Mouse (Mus musculus) heart, embryonic 15.5 days (tissue): ENCODE data around the gene Cbarp. TPM values are rescaled to one million over a fixed set of nuclear protein-coding genes. Genes with fewer than 3 reads are reported as not detected.
"Not testable (repeated sequence)": the region's sequence is repeated elsewhere in the genome, so short reads cannot be mapped to it uniquely, and the experiment has no call there.

Experiments used
- ATAC-seq: fragments of 200-750 bp; cut with Nextera tagmentation; replicated peaks from 2 replicates; pipeline ENCODE4 v1.8.0; 2017; ENCODE audit warnings: low read depth, moderate TSS enrichment; ENCODE audit not compliant: insufficient number of reproducible peaks, insufficient read depth, low FRiP score
- H3K27ac ChIP-seq: fragments of 300-500 bp; sonication (generic); 2 replicates; pipeline ENCODE4 v1.5.1; 2015; ENCODE audit warnings: mild to moderate bottlenecking, inconsistent platforms
- H3K27me3 ChIP-seq: fragments of 300-500 bp; sonication (generic); 2 replicates; pipeline ENCODE4 v1.6.1; 2015; ENCODE audit warnings: inconsistent platforms
- H3K36me3 ChIP-seq: fragments of 300-500 bp; sonication (generic); 2 replicates; pipeline ENCODE4 v1.6.1; 2015; ENCODE audit warnings: mild to moderate bottlenecking, inconsistent platforms
- H3K4me1 ChIP-seq: fragments of 300-500 bp; sonication (generic); replicated peaks from 2 replicates; pipeline ENCODE4 v1.6.1; 2015; ENCODE audit warnings: inconsistent platforms
- H3K4me2 ChIP-seq: fragments of 300-500 bp; sonication (generic); 2 replicates; pipeline ENCODE4 v1.6.1; 2015; ENCODE audit warnings: inconsistent platforms, mild to moderate bottlenecking, moderate library complexity
- H3K4me3 ChIP-seq: fragments of 300-500 bp; sonication (generic); 2 replicates; pipeline ENCODE4 v1.5.1; 2015; ENCODE audit warnings: mild to moderate bottlenecking, inconsistent platforms
- H3K9ac ChIP-seq: fragments of 300-500 bp; sonication (generic); 2 replicates; pipeline ENCODE4 v1.6.1; 2015; ENCODE audit warnings: mild to moderate bottlenecking, inconsistent platforms
- H3K9me3 ChIP-seq: fragments of 300-500 bp; sonication (generic); replicated peaks from 2 replicates; pipeline ENCODE4 v1.6.1; 2016; ENCODE audit warnings: inconsistent platforms
- WGBS: fragments of 180-500 bp; shearing (Covaris S2); methylation state at CpG from one replicate; pipeline ENCODE4 v1.1.7; 2015; ENCODE audit warnings: mixed read lengths; 5-methylcytosine and 5-hydroxymethylcytosine counted together
- polyA plus RNA-seq: library from polyadenylated mRNA; unstranded; fragments of >200 nt; fragmentation: Nextera tagmentation; extraction: Ambion mirVana; gene quantifications from 2 replicates; pipeline ENCODE4 v1.2.1, GENCODE M21; 2015

Gene Cbarp
- polyA plus RNA-seq, 1 experiment from 2014 or later, result 1.7 TPM

- Histone ChIP-seq H3K27ac (no peak overlapping the region), H3K4me2 (no peak overlapping the region), H3K27me3 (no peaks in the 10 kb centered on the region), H3K9me3 (no peaks in the 10 kb centered on the region), H3K9ac (no peak overlapping the region; the same call in 1 of the 2 replicates), H3K4me1 (peaks cover 55% of the 10 kb centered on the region), H3K36me3 (peaks cover 25% of the 10 kb centered on the region), H3K4me3 (no peak overlapping the region)
- ATAC-seq, result no peak
- WGBS, result 88% methylated on average over 7 of the region's 7 CpGs
Measured at GRCm38 (mm10) chr10:80169651-80170050, 29.0 kb upstream of the Cbarp start.

GRCm38 (mm10) chr10:80169070-80169469 is 28.4 kb upstream of the Cbarp start:
- H3K27ac ChIP-seq, result peak overlapping the region; percentile 99
- H3K4me2 ChIP-seq, result peak overlapping the region; percentile 69
- H3K27me3 ChIP-seq, result no peaks in the 10 kb centered on the region
- H3K4me3 ChIP-seq, result peak overlapping the region; percentile 92
- WGBS, result 70% methylated on average over 1 of the region's 1 CpGs
- peak overlapping the region; percentile 98 for H3K9ac ChIP-seq
- H3K4me1 ChIP-seq, result peaks cover 61% of the 10 kb centered on the region
- ATAC-seq, result no peak
- H3K9me3 ChIP-seq, result no peaks in the 10 kb centered on the region
- H3K36me3 ChIP-seq, result peaks cover 25% of the 10 kb centered on the region

GRCm38 (mm10) chr10:80168038-80168661 is 27.5 kb upstream of the Cbarp start:
- H3K4me3 ChIP-seq, result peak overlapping the region; percentile 92
- peak overlapping the region; percentile 98 for H3K9ac ChIP-seq
- peaks cover 25% of the 10 kb centered on the region for H3K36me3 ChIP-seq
- peaks cover 65% of the 10 kb centered on the region for H3K4me1 ChIP-seq
- no peaks in the 10 kb centered on the region for H3K9me3 ChIP-seq
- H3K27me3 ChIP-seq, result no peaks in the 10 kb centered on the region
- WGBS, result under 1% methylated on average over 45 of the region's 48 CpGs
- H3K27ac ChIP-seq, result peak overlapping the region; percentile 99
- peak overlapping the region; percentile 69 for H3K4me2 ChIP-seq
- ATAC-seq, result peak; percentile 57

GRCm38 (mm10) chr10:80167460-80168037 is 26.9 kb upstream of the Cbarp start:
- peak overlapping the region; percentile 69 for H3K4me2 ChIP-seq
- H3K9me3 ChIP-seq, result no peaks in the 10 kb centered on the region
- no peaks in the 10 kb centered on the region for H3K27me3 ChIP-seq
- H3K4me1 ChIP-seq, result peaks cover 70% of the 10 kb centered on the region
- H3K9ac ChIP-seq, result peak overlapping the region; percentile 98
- H3K4me3 ChIP-seq, result peak overlapping the region; percentile 92
- under 1% methylated on average over 55 of the region's 55 CpGs for WGBS
- H3K27ac ChIP-seq, result peak overlapping the region; percentile 99
- H3K36me3 ChIP-seq, result peaks cover 25% of the 10 kb centered on the region
- ATAC-seq, result peak; percentile 92

GRCm38 (mm10) chr10:80166136-80166535 is 25.5 kb upstream of the Cbarp start:
- not testable (repeated sequence) for H3K27me3 ChIP-seq, ATAC-seq, H3K4me3 ChIP-seq, H3K9me3 ChIP-seq
- H3K4me1 ChIP-seq, result peaks cover 73% of the 10 kb centered on the region
- peak overlapping the region; percentile 99 for H3K27ac ChIP-seq
- 77% methylated on average over 4 of the region's 4 CpGs for WGBS
- peaks cover 14% of the 10 kb centered on the region for H3K36me3 ChIP-seq
- H3K9ac ChIP-seq, result peak overlapping the region; percentile 40; the same call in 1 of the 2 replicates
- peak overlapping the region; percentile 91 for H3K4me2 ChIP-seq

- H3K4me2 ChIP-seq, result peak within 1 kb of the TSS; percentile 91
- no peak for ATAC-seq
- 14% methylated on average over 20 of the region's 20 CpGs for WGBS
- peaks cover 9% of the 10 kb centered on the region for H3K36me3 ChIP-seq
- peaks cover 79% of the 10 kb centered on the region for H3K4me1 ChIP-seq
- no peaks in the 10 kb centered on the region for H3K27me3 ChIP-seq
- peak within 1 kb of the TSS; percentile 50 for H3K4me3 ChIP-seq
- peak within 1 kb of the TSS; percentile 57 for H3K9ac ChIP-seq
- peak within 1 kb of the TSS; percentile 99 for H3K27ac ChIP-seq
- no peaks in the 10 kb centered on the region for H3K9me3 ChIP-seq
Measured at GRCm38 (mm10) chr10:80165392-80166128, 24.9 kb upstream of the Cbarp start, which contains the start of gene Cirbp. Gene Cirbp (plus strand): TSS chr10:80165985.

- peaks cover 83% of the 10 kb centered on the region for H3K4me1 ChIP-seq
- under 1% methylated on average over 17 of the region's 17 CpGs for WGBS
Measured at GRCm38 (mm10) chr10:80164998-80165344, 24.3 kb upstream of the Cbarp start.

GRCm38 (mm10) chr10:80164161-80164997 is 23.7 kb upstream of the Cbarp start:
- Histone ChIP-seq H3K4me3 (peak overlapping the region; percentile 50), H3K4me2 (peak overlapping the region; percentile 91), H3K4me1 (peaks cover 81% of the 10 kb centered on the region), H3K9ac (peak overlapping the region; percentile 57), H3K36me3 (no peaks in the 10 kb centered on the region), H3K27ac (peak overlapping the region; percentile 73), H3K27me3 (no peaks in the 10 kb centered on the region), H3K9me3 (no peaks in the 10 kb centered on the region)
- WGBS, result 8% methylated on average over 44 of the region's 44 CpGs
- ATAC-seq, result no peak

More at GRCm38 (mm10) chr10:80164998-80165344, 24.3 kb upstream of the Cbarp start:
- Histone ChIP-seq H3K9me3 (no peaks in the 10 kb centered on the region), H3K36me3 (peaks cover 3% of the 10 kb centered on the region), H3K9ac (peak overlapping the region; percentile 57), H3K27ac (peak overlapping the region; percentile 99), H3K4me2 (peak overlapping the region; percentile 91), H3K4me3 (peak overlapping the region; percentile 50), H3K27me3 (no peaks in the 10 kb centered on the region)
- peak; percentile 25 for ATAC-seq

GRCm38 (mm10) chr10:80163721-80164120 is 23.1 kb upstream of the Cbarp start:
- Histone ChIP-seq H3K27me3 (no peaks in the 10 kb centered on the region), H3K9me3 (no peaks in the 10 kb centered on the region), H3K27ac (peak overlapping the region; percentile 32; the same call in 1 of the 2 replicates), H3K36me3 (no peaks in the 10 kb centered on the region), H3K4me3 (no peak overlapping the region), H3K4me2 (peak overlapping the region; percentile 91), H3K4me1 (peaks cover 81% of the 10 kb centered on the region), H3K9ac (no peak overlapping the region; the same call in 1 of the 2 replicates)
- ATAC-seq, result no peak
- 40% methylated on average over 8 of the region's 8 CpGs for WGBS

GRCm38 (mm10) chr10:80162716-80163299 is 22.2 kb upstream of the Cbarp start:
- Histone ChIP-seq H3K27ac (peak overlapping the region; percentile 98; the same call in 1 of the 2 replicates), H3K9ac (no peak overlapping the region), H3K9me3 (no peaks in the 10 kb centered on the region), H3K4me3 (no peak overlapping the region), H3K4me2 (no peak overlapping the region), H3K36me3 (no peaks in the 10 kb centered on the region), H3K27me3 (no peaks in the 10 kb centered on the region), H3K4me1 (peaks cover 87% of the 10 kb centered on the region)
- no peak for ATAC-seq
- 73% methylated on average over 6 of the region's 6 CpGs for WGBS
